Mouse (Mus musculus) thymus, adult 2 months (tissue): ENCODE data around the gene Anapc11. TPM values are rescaled to one million over a fixed set of nuclear protein-coding genes. Genes with fewer than 3 reads are reported as not detected.

Experiments used
- DNase-seq: peaks from one replicate; pipeline ENCODE4 v3.0.0; 2021
- H3K27ac ChIP-seq: fragments of 200-500 bp; 2 replicates; pipeline ENCODE4 v1.5.1; 2012; ENCODE audit warnings: low read length, control low read depth; ENCODE audit not compliant: control insufficient read depth, insufficient read depth
- H3K27me3 ChIP-seq: fragments of 200-500 bp; 2 replicates; pipeline ENCODE4 v1.6.1; 2012; ENCODE audit warnings: mild to moderate bottlenecking, low read length, moderate library complexity, mixed read lengths; ENCODE audit not compliant: control insufficient read depth, insufficient read depth
- H3K36me3 ChIP-seq: fragments of 200-500 bp; 2 replicates; pipeline ENCODE4 v1.6.1; 2012; ENCODE audit warnings: mild to moderate bottlenecking, low read length, moderate library complexity; ENCODE audit not compliant: control insufficient read depth, insufficient read depth
- H3K4me1 ChIP-seq: fragments of 200-500 bp; replicated peaks from 2 replicates; pipeline ENCODE4 v1.6.1; 2012; ENCODE audit warnings: low read length; ENCODE audit not compliant: control insufficient read depth, insufficient read depth
- H3K4me3 ChIP-seq: fragments of 200-500 bp; 2 replicates; pipeline ENCODE4 v1.5.1; 2012; ENCODE audit warnings: mild to moderate bottlenecking, low read length, control low read depth, moderate library complexity; ENCODE audit not compliant: control insufficient read depth, insufficient read depth
- CTCF ChIP-seq: fragments of 200-500 bp; IDR thresholded peaks from 2 replicates; pipeline ENCODE4 v1.5.1; 2012; ENCODE audit warnings: mild to moderate bottlenecking, control low read depth, low read length, moderate library complexity, borderline replicate concordance; ENCODE audit not compliant: control insufficient read depth, poor library complexity, insufficient read depth; ENCODE audit errors: extremely low read depth
- POLR2A ChIP-seq: fragments of 200-500 bp; IDR thresholded peaks from 2 replicates; pipeline ENCODE4 v1.6.1; 2012; ENCODE audit warnings: mild to moderate bottlenecking, low read length, control low read depth, moderate library complexity; ENCODE audit not compliant: control insufficient read depth, poor library complexity, insufficient read depth; ENCODE audit errors: extremely low read depth
- WGBS: fragments of 180-500 bp; shearing (Covaris S2); methylation state at CpG from one replicate; pipeline ENCODE4 v1.1.7; 2018; 5-methylcytosine and 5-hydroxymethylcytosine counted together
- polyA plus RNA-seq: library from polyadenylated mRNA; depleted of rRNA; stranded (reverse); fragments of >200 nt; gene quantifications from 2 replicates; pipeline ENCODE4 v1.2.3, GENCODE M21; 2012

The Anapc11 gene
- polyA plus RNA-seq, 1 experiment, result 140 TPM

DNA sequence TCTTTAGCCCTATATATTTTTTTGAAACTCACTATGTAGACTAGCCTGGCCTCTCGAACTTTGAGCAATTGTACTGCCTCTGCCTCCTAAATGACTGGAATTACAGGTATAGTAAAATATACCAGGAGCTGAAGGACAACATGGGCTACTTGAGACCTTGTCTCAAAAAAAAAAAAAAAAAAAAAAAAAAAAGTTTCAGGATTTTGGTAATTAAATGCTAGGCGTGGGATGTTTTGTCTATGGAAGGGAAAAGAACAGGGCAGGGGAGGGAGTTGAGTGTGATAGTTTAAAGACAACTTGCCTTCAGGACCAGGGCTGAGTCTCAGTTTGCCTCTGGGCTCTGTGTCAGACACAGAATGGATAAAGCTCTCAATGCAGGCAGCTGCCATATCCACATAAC lies 23.2 kb upstream of the Anapc11 start:
- Histone ChIP-seq H3K27ac (no peak overlapping the region), H3K36me3 (peaks cover 19% of the 10 kb centered on the region), H3K4me3 (no peak overlapping the region), H3K27me3 (no peaks in the 10 kb centered on the region), H3K4me1 (peaks cover 16% of the 10 kb centered on the region)
- 94% methylated on average over 2 of the region's 2 CpGs for WGBS
- DNase-seq, result no peak
- TF ChIP-seq CTCF (no peak), POLR2A (no peak)

DNA sequence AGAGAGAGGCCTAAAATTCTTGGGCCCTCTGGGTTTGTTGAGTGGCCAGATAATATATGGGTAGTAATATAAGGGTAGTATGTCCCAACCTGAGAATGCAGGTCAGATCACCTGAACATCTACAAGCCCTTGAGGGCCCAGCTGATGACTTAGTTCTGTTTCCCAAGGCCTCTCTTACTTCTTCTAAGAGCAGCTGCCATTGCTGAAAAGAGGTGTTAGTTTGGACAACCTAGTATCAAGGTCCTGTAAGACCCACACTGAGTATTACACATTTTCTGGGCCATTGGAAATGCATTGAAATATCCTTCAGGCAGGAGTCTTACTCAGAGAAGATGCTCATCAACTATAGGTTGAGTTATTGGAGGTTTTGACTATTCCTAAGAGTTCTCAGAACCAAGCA lies 22.3 kb upstream of the Anapc11 start:
- Histone ChIP-seq H3K27ac (no peak overlapping the region), H3K27me3 (no peaks in the 10 kb centered on the region), H3K36me3 (peaks cover 19% of the 10 kb centered on the region), H3K4me3 (no peak overlapping the region), H3K4me1 (peaks cover 22% of the 10 kb centered on the region)
- TF ChIP-seq CTCF, result no peak
- no peak for TF ChIP-seq POLR2A
- DNase-seq, result no peak

- TF ChIP-seq POLR2A (no peak), CTCF (no peak)
- 98% methylated on average over 3 of the region's 3 CpGs for WGBS
- no peak overlapping the region for H3K4me3 ChIP-seq
- H3K27me3 ChIP-seq, result no peaks in the 10 kb centered on the region
- H3K4me1 ChIP-seq, result peaks cover 21% of the 10 kb centered on the region
- H3K27ac ChIP-seq, result no peak overlapping the region
- no peak for DNase-seq
- H3K36me3 ChIP-seq, result peaks cover 19% of the 10 kb centered on the region
Measured at GRCm38 (mm10) chr11:120576365-120576981, 21.7 kb upstream of the Anapc11 start.

DNA sequence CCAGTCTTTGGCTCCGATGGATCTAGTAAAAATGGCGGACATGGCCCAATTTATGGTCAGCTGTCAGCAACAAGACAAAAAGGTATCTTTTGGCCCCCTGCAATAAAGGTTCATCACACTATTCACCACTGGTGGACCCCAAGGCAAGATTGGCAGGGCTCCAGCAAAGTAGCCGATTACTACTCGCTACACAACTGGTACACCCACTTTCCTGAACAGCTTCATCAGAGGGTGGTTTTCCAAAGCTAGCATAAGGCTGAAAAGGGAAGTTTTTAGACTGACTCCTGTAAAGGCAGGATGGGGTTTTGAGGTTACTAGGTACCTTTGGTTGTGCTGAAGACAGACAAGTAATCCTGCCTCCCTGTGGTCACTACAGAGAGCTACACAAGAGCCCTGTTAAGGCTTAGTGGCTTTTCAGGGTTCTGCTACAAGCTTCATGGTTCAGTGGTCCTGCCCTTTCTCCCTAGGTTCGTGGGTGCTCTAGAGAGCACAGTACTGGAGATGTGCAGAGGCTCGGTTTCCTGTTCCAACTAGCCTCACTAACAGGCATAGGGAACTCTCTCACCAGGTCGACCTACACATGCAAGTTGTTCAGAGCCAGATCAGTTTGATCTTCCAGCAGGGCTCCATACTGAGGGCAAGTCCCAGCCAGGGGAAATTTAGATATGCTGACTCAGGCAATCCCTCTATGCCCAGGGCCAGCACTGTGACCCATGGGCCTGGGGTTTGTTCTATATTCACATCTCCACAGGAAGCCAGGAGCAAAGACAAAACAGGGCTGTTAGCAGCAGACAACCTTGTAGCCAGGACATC lies 20.8 kb upstream of the Anapc11 start:
- Histone ChIP-seq H3K27me3 (no peaks in the 10 kb centered on the region), H3K4me3 (no peak overlapping the region), H3K36me3 (peaks cover 19% of the 10 kb centered on the region), H3K4me1 (peaks cover 24% of the 10 kb centered on the region), H3K27ac (no peak overlapping the region)
- TF ChIP-seq POLR2A, result no peak
- peak; percentile 17; the same call in 1 of the 2 replicates for TF ChIP-seq CTCF
- DNase-seq, result no peak
- 72% methylated on average over 7 of the region's 7 CpGs for whole genome bisulfite sequencing

DNA sequence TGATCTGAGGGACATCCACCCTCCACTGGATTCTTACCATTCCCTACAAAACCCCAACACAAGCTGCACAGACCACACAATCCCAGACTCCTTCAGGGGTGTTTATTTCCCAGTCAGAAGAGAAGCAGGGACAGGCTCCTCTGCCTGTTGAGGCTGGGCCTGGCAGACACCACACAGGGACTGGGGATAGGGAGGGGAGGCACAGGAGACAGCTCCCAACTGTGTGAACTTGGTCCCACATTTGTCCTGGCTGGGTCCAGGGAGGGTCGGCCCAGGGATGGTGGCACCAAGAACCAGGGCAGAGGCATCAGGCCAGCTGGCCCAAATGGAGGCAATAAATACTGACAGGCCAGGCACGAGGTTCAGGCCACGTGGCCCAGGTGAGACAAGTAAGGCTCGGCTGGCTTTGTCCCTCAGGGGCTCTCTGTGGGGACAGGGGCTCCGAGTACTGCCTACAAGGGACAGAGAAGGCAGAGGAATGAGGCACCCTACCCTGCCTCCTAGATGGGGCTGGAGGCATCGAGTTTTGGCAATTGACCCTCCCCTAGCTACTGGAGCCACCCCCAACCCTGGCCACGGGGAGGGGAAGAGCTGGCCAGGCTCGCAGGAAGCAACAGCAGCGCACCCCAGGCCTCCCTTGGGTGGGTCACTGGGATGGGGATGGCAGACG lies 20.1 kb upstream of the Anapc11 start:
- Histone ChIP-seq H3K27ac (no peak overlapping the region), H3K4me1 (peaks cover 26% of the 10 kb centered on the region), H3K36me3 (peaks cover 19% of the 10 kb centered on the region), H3K4me3 (no peak overlapping the region), H3K27me3 (no peaks in the 10 kb centered on the region)
- 87% methylated on average over 10 of the region's 10 CpGs for WGBS
- DNase-seq, result no peak
- TF ChIP-seq POLR2A, result no peak
- TF ChIP-seq CTCF, result no peak

DNA sequence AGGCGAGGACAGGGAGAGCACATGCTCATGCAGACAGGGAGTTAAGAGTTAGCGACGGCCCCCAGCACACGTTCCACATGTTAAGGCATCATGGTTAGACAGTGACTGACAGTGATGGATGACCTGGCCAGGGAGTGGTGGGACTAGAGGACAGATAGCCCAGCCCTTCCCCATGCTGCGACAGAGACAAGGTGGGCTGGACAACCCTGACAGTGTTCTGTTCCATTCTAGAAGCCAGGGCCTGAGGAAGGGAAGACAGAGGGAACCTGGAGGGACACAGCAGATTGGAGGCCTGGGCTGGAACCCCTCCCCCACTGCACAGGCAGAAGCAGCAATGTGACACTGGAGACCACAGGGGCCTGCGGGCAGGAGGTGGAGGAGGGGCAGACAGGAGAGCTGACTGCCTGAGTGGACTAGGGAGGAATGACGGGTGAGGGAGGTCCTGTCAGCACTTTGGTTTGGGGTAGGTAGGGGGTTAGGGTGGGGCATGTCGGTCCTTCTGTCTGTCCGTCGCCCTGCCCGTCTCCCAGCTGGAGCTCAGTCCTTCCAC lies 19.5 kb upstream of the Anapc11 start:
- H3K4me1 ChIP-seq, result peaks cover 25% of the 10 kb centered on the region
- DNase-seq, result peak; percentile 15
- no peak overlapping the region for H3K4me3 ChIP-seq
- no peak overlapping the region for H3K27ac ChIP-seq
- peaks cover 19% of the 10 kb centered on the region for H3K36me3 ChIP-seq
- 95% methylated on average over 11 of the region's 11 CpGs for WGBS
- H3K27me3 ChIP-seq, result no peaks in the 10 kb centered on the region
- TF ChIP-seq CTCF (no peak), POLR2A (no peak)
